Mouse (Mus musculus): Measurements from ENCODE around the gene Cd151.

- TF ChIP-seq POLR2A (IDR thresholded peaks at IDR 0.05; ENCODE audit: extremely low read depth, insufficient read depth, low read length) (no peak), CTCF (IDR thresholded peaks at IDR 0.05; ENCODE audit: low read depth, low read length) (no peak)
These were observed 9.8 kb downstream of the Cd151 start for GRCm38 (mm10) chr7:141476981-141477370.
